In genomic region chr14:54464293-54465005, GRCm38 (mm10) we compare ENCODE assay signal across 8 mouse cellular contexts. TPM values are rescaled to one million over a fixed set of nuclear protein-coding genes. Genes with fewer than 3 reads are reported as not detected.
A peak's percentile ranks its signal among the peaks of the same experiment; 100 is the strongest.
DNase-seq lines count a peak whose midpoint lies in the region; ATAC-seq and TF ChIP-seq lines count a peak whose summit lies in the region.

No protein-coding gene starts in this region.

- H3K4me1 ChIP-seq in cerebellum, adult 2 months (ENCODE audit: control insufficient read depth, insufficient read depth, low read length), result peaks cover 8% of the 10 kb centered on the region
- peaks cover 13% of the 10 kb centered on the region for H3K4me1 ChIP-seq in forebrain, embryonic 16.5 days (replicated peaks; ENCODE audit: control insufficient read depth, insufficient read depth, low read length)
- H3K4me1 ChIP-seq in hindbrain, embryonic 13.5 days (replicated peaks), result peaks cover 19% of the 10 kb centered on the region
- peaks cover 14% of the 10 kb centered on the region; the same call in 1 of the 2 replicates for H3K4me1 ChIP-seq in limb, embryonic 13.5 days
- H3K4me1 ChIP-seq in midbrain, embryonic 13.5 days (replicated peaks), result peaks cover 12% of the 10 kb centered on the region
- H3K4me1 ChIP-seq in spleen, adult 2 months (ENCODE audit: control insufficient read depth, insufficient read depth, insufficient read length), result no peaks in the 10 kb centered on the region; the same call in 1 of the 2 replicates

- ATAC-seq in forebrain, embryonic 16.5 days, result peak; percentile 72
- ATAC-seq in hindbrain, embryonic 13.5 days (ENCODE audit: low FRiP score), result peak; percentile 75
- ATAC-seq in limb, embryonic 13.5 days (ENCODE audit: low FRiP score, low read depth), result peak; percentile 76
- peak; percentile 85 for ATAC-seq in midbrain, embryonic 13.5 days

- H3K27me3 ChIP-seq in cerebellum, adult 2 months (ENCODE audit: control insufficient read depth, insufficient read depth, low read length), result no peaks in the 10 kb centered on the region
- no peaks in the 10 kb centered on the region for H3K27me3 ChIP-seq in forebrain, embryonic 16.5 days (replicated peaks; ENCODE audit: control insufficient read depth, insufficient read depth, low read length)
- H3K27me3 ChIP-seq in hindbrain, embryonic 13.5 days, result no peaks in the 10 kb centered on the region
- H3K27me3 ChIP-seq in limb, embryonic 13.5 days, result no peaks in the 10 kb centered on the region
- no peaks in the 10 kb centered on the region for H3K27me3 ChIP-seq in midbrain, embryonic 13.5 days
- no peaks in the 10 kb centered on the region for H3K27me3 ChIP-seq in spleen, adult 2 months (ENCODE audit: control insufficient read depth, insufficient read depth, low read length)

- peaks cover 10% of the 10 kb centered on the region for H3K36me3 ChIP-seq in forebrain, embryonic 16.5 days (ENCODE audit: control insufficient read depth, insufficient read depth)
- H3K36me3 ChIP-seq in hindbrain, embryonic 13.5 days, result peaks cover 23% of the 10 kb centered on the region
- peaks cover 36% of the 10 kb centered on the region for H3K36me3 ChIP-seq in limb, embryonic 13.5 days
- H3K36me3 ChIP-seq in midbrain, embryonic 13.5 days, result peaks cover 22% of the 10 kb centered on the region
- H3K36me3 ChIP-seq in spleen, adult 2 months (ENCODE audit: control insufficient read depth, insufficient read depth, low read length), result peaks cover 29% of the 10 kb centered on the region

- H3K27ac ChIP-seq in cerebellum, adult 2 months (ENCODE audit: insufficient read depth, low read length), result peak overlapping the region; percentile 44
- peak overlapping the region; percentile 41 for H3K27ac ChIP-seq in forebrain, embryonic 16.5 days (ENCODE audit: low read length)
- H3K27ac ChIP-seq in hindbrain, embryonic 13.5 days, result peak overlapping the region; percentile 55
- peak overlapping the region; percentile 65 for H3K27ac ChIP-seq in limb, embryonic 13.5 days
- H3K27ac ChIP-seq in midbrain, embryonic 13.5 days, result peak overlapping the region; percentile 51
- H3K27ac ChIP-seq in spleen, adult 2 months (ENCODE audit: insufficient read depth, low read length), result peak overlapping the region; percentile 89

- TF ChIP-seq CTCF in cerebellum, adult 2 months (IDR thresholded peaks at IDR 0.05; ENCODE audit: borderline replicate concordance, insufficient read depth, low read depth, low read length), result peak; percentile 70
- TF ChIP-seq CTCF in spleen, adult 2 months (IDR thresholded peaks at IDR 0.05; ENCODE audit: extremely low read depth, insufficient read depth, insufficient read length, insufficient replicate concordance), result peak; percentile 74; the same call in 1 of the 2 replicates

- intact Hi-C loops in left cerebral cortex, postnatal 36 days (cut with DNase I), result loop anchor here (10.0 kb wide), 1 partner anchor 50 kb away; the partner anchor contains the start of gene Prmt5

- DNase-seq in left cerebral cortex, adult 11 months (ENCODE audit: low spot score), result peak; percentile 24
- no peak for DNase-seq in left cerebral cortex, postnatal 36 days (ENCODE audit: low spot score in 2 of 2)
- DNase-seq in cerebellum, adult 2 months, result peak; percentile 73
- peak; percentile 72 to 74 for DNase-seq in spleen, adult 2 months (ENCODE audit: low read depth in 1 of 2, low spot score in 2 of 2)

- H3K9ac ChIP-seq in forebrain, embryonic 16.5 days (replicated peaks; ENCODE audit: low read depth, low read length), result peak overlapping the region; percentile 84
- peak overlapping the region; percentile 81 for H3K9ac ChIP-seq in hindbrain, embryonic 13.5 days
- H3K9ac ChIP-seq in limb, embryonic 13.5 days, result peak overlapping the region; percentile 82
- peak overlapping the region; percentile 80 for H3K9ac ChIP-seq in midbrain, embryonic 13.5 days (replicated peaks)

- peak overlapping the region; percentile 70 for H3K4me2 ChIP-seq in forebrain, embryonic 16.5 days (ENCODE audit: low read length)
- H3K4me2 ChIP-seq in hindbrain, embryonic 13.5 days, result peak overlapping the region; percentile 72
- H3K4me2 ChIP-seq in limb, embryonic 13.5 days (replicated peaks), result peak overlapping the region; percentile 79
- peak overlapping the region; percentile 83 for H3K4me2 ChIP-seq in midbrain, embryonic 13.5 days (replicated peaks)

- H3K4me3 ChIP-seq in cerebellum, adult 2 months (replicated peaks; ENCODE audit: insufficient read depth, low read depth, low read length), result peak overlapping the region; percentile 82
- H3K4me3 ChIP-seq in forebrain, embryonic 16.5 days (replicated peaks; ENCODE audit: low read length), result peak overlapping the region; percentile 87
- peak overlapping the region; percentile 68 for H3K4me3 ChIP-seq in hindbrain, embryonic 13.5 days
- peak overlapping the region; percentile 82 for H3K4me3 ChIP-seq in limb, embryonic 13.5 days
- H3K4me3 ChIP-seq in midbrain, embryonic 13.5 days (replicated peaks), result peak overlapping the region; percentile 75
- peak overlapping the region; percentile 75 for H3K4me3 ChIP-seq in spleen, adult 2 months (ENCODE audit: extremely low read depth, insufficient read depth, insufficient read length)

- TF ChIP-seq POLR2A in cerebellum, adult 2 months (IDR thresholded peaks at IDR 0.05; ENCODE audit: borderline replicate concordance, insufficient read depth, low read length), result no peak
- TF ChIP-seq POLR2A in spleen, adult 2 months (IDR thresholded peaks at IDR 0.05; ENCODE audit: low read depth, low read length), result peak; percentile 26

- WGBS in cerebellum, adult 2 months, result under 1% methylated on average over 53 of the region's 57 CpGs
- WGBS in forebrain, embryonic 16.5 days, result 1% methylated on average over 56 of the region's 57 CpGs
- WGBS in hindbrain, embryonic 13.5 days, result under 1% methylated on average over 50 of the region's 57 CpGs
- 1% methylated on average over 53 of the region's 57 CpGs for WGBS in limb, embryonic 13.5 days
- WGBS in midbrain, embryonic 13.5 days, result under 1% methylated on average over 53 of the region's 57 CpGs
- under 1% methylated on average over 57 of the region's 57 CpGs for WGBS in spleen, adult 2 months

- H3K9me3 ChIP-seq in forebrain, embryonic 16.5 days (ENCODE audit: control insufficient read depth, low read length), result no peaks in the 10 kb centered on the region
- no peaks in the 10 kb centered on the region for H3K9me3 ChIP-seq in hindbrain, embryonic 13.5 days
- H3K9me3 ChIP-seq in limb, embryonic 13.5 days, result no peaks in the 10 kb centered on the region
- H3K9me3 ChIP-seq in midbrain, embryonic 13.5 days, result no peaks in the 10 kb centered on the region

RNA-seq across cellular contexts. Expression of gene Lrp10, which starts 0.5 kb away (rescaled TPM):
- 10 to 100 TPM; 24.1 to 24.4 TPM for total RNA-seq in left cerebral cortex, postnatal 36 days (2021)
- polyA plus RNA-seq in cerebellum, adult 2 months (2012; rRNA removed), result 48.1 and 48.6 TPM in 2 replicates
- polyA plus RNA-seq in forebrain, embryonic 16.5 days (2015; fragmentation: Nextera tagmentation; extraction: Ambion mirVana), result 30.8 and 34.3 TPM in 2 replicates
- polyA plus RNA-seq in hindbrain, embryonic 13.5 days (2015; fragmentation: Nextera tagmentation; extraction: Ambion mirVana), result 29.9 and 32.0 TPM in 2 replicates
- polyA plus RNA-seq in limb, embryonic 13.5 days (2015; fragmentation: Nextera tagmentation; extraction: Ambion mirVana), result 31.0 and 34.4 TPM in 2 replicates
- 22.3 and 27.5 TPM in 2 replicates for polyA plus RNA-seq in midbrain, embryonic 13.5 days (2015; fragmentation: Nextera tagmentation; extraction: Ambion mirVana)
- polyA plus RNA-seq in spleen, adult 2 months (2012; rRNA removed), result 154 and 206 TPM in 2 replicates

RNA-seq across cellular contexts. Expression of gene Rem2, which starts 11.5 kb away (rescaled TPM):
- total RNA-seq in left cerebral cortex, postnatal 36 days (2021), result 1 to 10 TPM; 7.0 to 7.7 TPM
- polyA plus RNA-seq in cerebellum, adult 2 months (2012; rRNA removed), result 13.0 and 14.4 TPM in 2 replicates
- polyA plus RNA-seq in forebrain, embryonic 16.5 days (2015; fragmentation: Nextera tagmentation; extraction: Ambion mirVana), result 21.0 and 27.7 TPM in 2 replicates
- polyA plus RNA-seq in hindbrain, embryonic 13.5 days (2015; fragmentation: Nextera tagmentation; extraction: Ambion mirVana), result 48.0 and 48.8 TPM in 2 replicates
- polyA plus RNA-seq in limb, embryonic 13.5 days (2015; fragmentation: Nextera tagmentation; extraction: Ambion mirVana), result 2.8 and 3.2 TPM in 2 replicates
- 44.3 and 52.3 TPM in 2 replicates for polyA plus RNA-seq in midbrain, embryonic 13.5 days (2015; fragmentation: Nextera tagmentation; extraction: Ambion mirVana)
- 0.22 and 0.40 TPM in 2 replicates for polyA plus RNA-seq in spleen, adult 2 months (2012; rRNA removed)

RNA-seq across cellular contexts. Expression of gene Mmp14, which starts 33.0 kb away (rescaled TPM):
- 10 to 100 TPM in 1 of 2 experiments, 1 to 10 TPM in 1; 7.2 to 10.8 TPM for total RNA-seq in left cerebral cortex, postnatal 36 days (2021)
- polyA plus RNA-seq in cerebellum, adult 2 months (2012; rRNA removed), result 14.9 and 15.9 TPM in 2 replicates
- polyA plus RNA-seq in forebrain, embryonic 16.5 days (2015; fragmentation: Nextera tagmentation; extraction: Ambion mirVana), result 49.4 and 62.3 TPM in 2 replicates
- polyA plus RNA-seq in hindbrain, embryonic 13.5 days (2015; fragmentation: Nextera tagmentation; extraction: Ambion mirVana), result 49.1 and 54.9 TPM in 2 replicates
- 198 and 204 TPM in 2 replicates for polyA plus RNA-seq in limb, embryonic 13.5 days (2015; fragmentation: Nextera tagmentation; extraction: Ambion mirVana)
- 50.1 and 55.9 TPM in 2 replicates for polyA plus RNA-seq in midbrain, embryonic 13.5 days (2015; fragmentation: Nextera tagmentation; extraction: Ambion mirVana)
- 42.0 and 63.2 TPM in 2 replicates for polyA plus RNA-seq in spleen, adult 2 months (2012; rRNA removed)

RNA-seq across cellular contexts. Expression of gene Mrpl52, which starts 37.7 kb away (rescaled TPM):
- 10 to 100 TPM; 84.6 to 88.0 TPM for total RNA-seq in left cerebral cortex, postnatal 36 days (2021)
- polyA plus RNA-seq in cerebellum, adult 2 months (2012; rRNA removed), result 130 and 136 TPM in 2 replicates
- 229 and 239 TPM in 2 replicates for polyA plus RNA-seq in forebrain, embryonic 16.5 days (2015; fragmentation: Nextera tagmentation; extraction: Ambion mirVana)
- polyA plus RNA-seq in hindbrain, embryonic 13.5 days (2015; fragmentation: Nextera tagmentation; extraction: Ambion mirVana), result 298 and 306 TPM in 2 replicates
- 224 and 233 TPM in 2 replicates for polyA plus RNA-seq in limb, embryonic 13.5 days (2015; fragmentation: Nextera tagmentation; extraction: Ambion mirVana)
- polyA plus RNA-seq in midbrain, embryonic 13.5 days (2015; fragmentation: Nextera tagmentation; extraction: Ambion mirVana), result 278 and 280 TPM in 2 replicates
- 221 and 393 TPM in 2 replicates for polyA plus RNA-seq in spleen, adult 2 months (2012; rRNA removed)

RNA-seq across cellular contexts. Expression of gene Slc7a7, which starts 46.9 kb away (rescaled TPM):
- total RNA-seq in left cerebral cortex, postnatal 36 days (2021), result 1 to 10 TPM; 1.9 TPM
- polyA plus RNA-seq in cerebellum, adult 2 months (2012; rRNA removed), result 1.4 and 1.5 TPM in 2 replicates
- polyA plus RNA-seq in forebrain, embryonic 16.5 days (2015; fragmentation: Nextera tagmentation; extraction: Ambion mirVana), result 3.9 and 4.9 TPM in 2 replicates
- 5.9 and 6.0 TPM in 2 replicates for polyA plus RNA-seq in hindbrain, embryonic 13.5 days (2015; fragmentation: Nextera tagmentation; extraction: Ambion mirVana)
- polyA plus RNA-seq in limb, embryonic 13.5 days (2015; fragmentation: Nextera tagmentation; extraction: Ambion mirVana), result 5.1 and 6.1 TPM in 2 replicates
- polyA plus RNA-seq in midbrain, embryonic 13.5 days (2015; fragmentation: Nextera tagmentation; extraction: Ambion mirVana), result 5.3 and 5.9 TPM in 2 replicates
- polyA plus RNA-seq in spleen, adult 2 months (2012; rRNA removed), result 24.6 and 31.2 TPM in 2 replicates

Comparison
In these comparisons a context has a peak if more than half of its experiments do, and no peak if none do; other contexts are left out.
1. DNase-seq: peak in left cerebral cortex, adult 11 months (single experiment), cerebellum, adult 2 months (2 of 2) and spleen, adult 2 months (2 of 2); none in left cerebral cortex, postnatal 36 days (0 of 2).
2. Peak in every context shown above with its lines, with median percentiles within 50 percentile points of each other: H3K27ac ChIP-seq, H3K4me3 ChIP-seq, ATAC-seq, H3K4me2 ChIP-seq and H3K9ac ChIP-seq.